Mouse (Mus musculus): ENCODE results near the gene Cysltr2.

GRCm38 (mm10) chr14:72980106-72980505 is 68.8 kb downstream of the Cysltr2 start:
- TF ChIP-seq CTCF (IDR thresholded peaks at IDR 0.05; ENCODE audit: extremely low read depth, insufficient read depth, insufficient read length, insufficient replicate concordance) (no peak), POLR2A (IDR thresholded peaks at IDR 0.05; ENCODE audit: low read depth, low read length) (no peak)
